Mouse (Mus musculus) testis, adult 2 months (tissue): ENCODE data around the gene Iqcn.

Experiments used
- CTCF ChIP-seq: fragments of 200-500 bp; IDR thresholded peaks from 2 replicates; pipeline ENCODE4 v1.5.1; 2012; ENCODE audit warnings: low read depth, mild to moderate bottlenecking, inconsistent platforms, low read length, moderate library complexity; ENCODE audit not compliant: control insufficient read depth, insufficient read depth, insufficient replicate concordance
- POLR2A ChIP-seq: fragments of 200-500 bp; IDR thresholded peaks from 2 replicates; pipeline ENCODE4 v1.6.1; 2012; ENCODE audit warnings: low read depth, mild to moderate bottlenecking, inconsistent platforms, low read length, moderate library complexity; ENCODE audit not compliant: control insufficient read depth

GRCm38 (mm10) chr8:70721601-70722000 lies 18.3 kb downstream of the Iqcn start:
- TF ChIP-seq POLR2A (no peak), CTCF (no peak)
